Mouse (Mus musculus): ENCODE data around the gene Eif4e2. TPM values are rescaled to one million over a fixed set of nuclear protein-coding genes. Genes with fewer than 3 reads are reported as not detected.
A peak's percentile ranks its signal among the peaks of the same experiment; 100 is the strongest.

The Eif4e2 gene
- polyA plus RNA-seq (2012): 2.5 and 2.6 TPM in 2 replicates

- Histone ChIP-seq H3K9me3 (ENCODE audit: control insufficient read depth, low read length) (no peaks in the 10 kb centered on the region), H3K4me1 (ENCODE audit: control insufficient read depth) (peaks cover 46% of the 10 kb centered on the region), H3K4me3 (replicated peaks) (peak within 1 kb of the TSS; percentile 86), H3K36me3 (ENCODE audit: control insufficient read depth) (peaks cover 16% of the 10 kb centered on the region), H3K27me3 (ENCODE audit: control insufficient read depth) (no peaks in the 10 kb centered on the region)
- TF ChIP-seq TAL1 (IDR thresholded peaks at IDR 0.05; ENCODE audit: low read length): no peak
Observed at GRCm38 (mm10) chr1:87213735-87214704, at the start of gene Eif4e2. Eif4e2 (plus strand) TSS chr1:87213914.

GRCm38 (mm10) chr1:87164164-87164795 lies 49.4 kb upstream of the Eif4e2 start:
- TF ChIP-seq GATA1 (IDR thresholded peaks at IDR 0.05; ENCODE audit: low read length) (no peak), TAL1 (IDR thresholded peaks at IDR 0.05; ENCODE audit: low read length) (no peak)
- H3K36me3 ChIP-seq (ENCODE audit: control insufficient read depth): no peaks in the 10 kb centered on the region
- H3K4me1 ChIP-seq (ENCODE audit: control insufficient read depth): no peaks in the 10 kb centered on the region
- H3K4me3 ChIP-seq (replicated peaks): no peak overlapping the region
- no peaks in the 10 kb centered on the region for H3K9me3 ChIP-seq (ENCODE audit: control insufficient read depth, low read length)
- H3K27me3 ChIP-seq (ENCODE audit: control insufficient read depth): peaks cover 14% of the 10 kb centered on the region

- no peaks in the 10 kb centered on the region for H3K36me3 ChIP-seq (ENCODE audit: control insufficient read depth)
- H3K4me3 ChIP-seq (replicated peaks): no peak overlapping the region
- no peaks in the 10 kb centered on the region for H3K9me3 ChIP-seq (ENCODE audit: control insufficient read depth, low read length)
- TF ChIP-seq TAL1 (IDR thresholded peaks at IDR 0.05; ENCODE audit: low read length): no peak
- no peak for TF ChIP-seq GATA1 (IDR thresholded peaks at IDR 0.05; ENCODE audit: low read length)
- peaks cover 17% of the 10 kb centered on the region for H3K27me3 ChIP-seq (ENCODE audit: control insufficient read depth)
- no peaks in the 10 kb centered on the region for H3K4me1 ChIP-seq (ENCODE audit: control insufficient read depth)
Observed at GRCm38 (mm10) chr1:87164796-87165184, 48.9 kb upstream of the Eif4e2 start.

- Histone ChIP-seq H3K9me3 (ENCODE audit: control insufficient read depth, low read length) (no peaks in the 10 kb centered on the region), H3K27me3 (ENCODE audit: control insufficient read depth) (peaks cover 24% of the 10 kb centered on the region), H3K36me3 (ENCODE audit: control insufficient read depth) (no peaks in the 10 kb centered on the region), H3K4me3 (replicated peaks) (no peak overlapping the region), H3K4me1 (ENCODE audit: control insufficient read depth) (no peaks in the 10 kb centered on the region)
- TF ChIP-seq TAL1 (IDR thresholded peaks at IDR 0.05; ENCODE audit: low read length) (no peak), GATA1 (IDR thresholded peaks at IDR 0.05; ENCODE audit: low read length) (no peak)
Observed at GRCm38 (mm10) chr1:87170458-87170857, 43.3 kb upstream of the Eif4e2 start.

GRCm38 (mm10) chr1:87171312-87171711 lies 42.4 kb upstream of the Eif4e2 start:
- no peak for TF ChIP-seq TAL1 (IDR thresholded peaks at IDR 0.05; ENCODE audit: low read length)
- TF ChIP-seq GATA1 (IDR thresholded peaks at IDR 0.05; ENCODE audit: low read length): no peak
- Histone ChIP-seq H3K4me3 (replicated peaks) (no peak overlapping the region), H3K4me1 (ENCODE audit: control insufficient read depth) (no peaks in the 10 kb centered on the region), H3K36me3 (ENCODE audit: control insufficient read depth) (no peaks in the 10 kb centered on the region), H3K27me3 (ENCODE audit: control insufficient read depth) (peaks cover 24% of the 10 kb centered on the region), H3K9me3 (ENCODE audit: control insufficient read depth, low read length) (no peaks in the 10 kb centered on the region)

GRCm38 (mm10) chr1:87172316-87172715 lies 41.4 kb upstream of the Eif4e2 start:
- Histone ChIP-seq H3K4me3 (replicated peaks) (no peak overlapping the region), H3K27me3 (ENCODE audit: control insufficient read depth) (peaks cover 24% of the 10 kb centered on the region), H3K9me3 (ENCODE audit: control insufficient read depth, low read length) (no peaks in the 10 kb centered on the region), H3K4me1 (ENCODE audit: control insufficient read depth) (no peaks in the 10 kb centered on the region), H3K36me3 (ENCODE audit: control insufficient read depth) (no peaks in the 10 kb centered on the region)
- no peak for TF ChIP-seq GATA1 (IDR thresholded peaks at IDR 0.05; ENCODE audit: low read length)
- no peak for TF ChIP-seq TAL1 (IDR thresholded peaks at IDR 0.05; ENCODE audit: low read length)

- H3K4me1 ChIP-seq (ENCODE audit: control insufficient read depth): no peaks in the 10 kb centered on the region
- no peak overlapping the region for H3K4me3 ChIP-seq (replicated peaks)
- no peaks in the 10 kb centered on the region for H3K36me3 ChIP-seq (ENCODE audit: control insufficient read depth)
- peaks cover 20% of the 10 kb centered on the region for H3K27me3 ChIP-seq (ENCODE audit: control insufficient read depth)
- no peak for TF ChIP-seq GATA1 (IDR thresholded peaks at IDR 0.05; ENCODE audit: low read length)
- no peaks in the 10 kb centered on the region for H3K9me3 ChIP-seq (ENCODE audit: control insufficient read depth, low read length)
Observed at GRCm38 (mm10) chr1:87174006-87174955, 39.4 kb upstream of the Eif4e2 start.

- H3K4me1 ChIP-seq (ENCODE audit: control insufficient read depth): no peaks in the 10 kb centered on the region
- TF ChIP-seq GATA1 (IDR thresholded peaks at IDR 0.05; ENCODE audit: low read length) (no peak), TAL1 (IDR thresholded peaks at IDR 0.05; ENCODE audit: low read length) (no peak)
- H3K36me3 ChIP-seq (ENCODE audit: control insufficient read depth): no peaks in the 10 kb centered on the region
- no peak overlapping the region for H3K4me3 ChIP-seq (replicated peaks)
- no peaks in the 10 kb centered on the region for H3K9me3 ChIP-seq (ENCODE audit: control insufficient read depth, low read length)
- H3K27me3 ChIP-seq (ENCODE audit: control insufficient read depth): peaks cover 8% of the 10 kb centered on the region
Observed at GRCm38 (mm10) chr1:87175852-87176292, 37.8 kb upstream of the Eif4e2 start.

All from erythroblast, embryonic 14.5 days (primary cell).